Mouse (Mus musculus): ENCODE data around the gene Gm10401.

DNA sequence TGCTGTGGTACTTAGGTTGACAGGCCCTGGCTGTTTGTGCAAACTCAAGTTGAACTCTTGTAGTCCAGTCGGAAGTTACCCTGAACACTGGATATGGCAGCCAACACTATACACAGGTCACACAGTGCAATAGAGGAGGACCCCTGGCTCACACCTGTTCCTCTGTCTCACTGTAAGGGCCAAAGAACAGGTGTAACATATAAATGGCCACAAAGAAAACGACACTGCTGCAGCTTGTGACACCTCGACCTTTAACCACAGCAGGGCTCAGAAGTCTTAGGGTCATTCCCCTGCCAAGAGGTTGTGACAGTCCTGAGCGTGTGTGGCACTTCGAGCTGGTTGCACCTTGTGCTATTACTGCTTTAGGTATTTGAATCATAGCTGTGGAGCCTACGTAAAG, 2.4 kb upstream of the Gm10401 start:
- TF ChIP-seq CTCF (conservative IDR thresholded peaks at IDR 0.05 in 1 of 2, IDR thresholded peaks at IDR 0.05 in 1 of 2; ENCODE audit: low read depth in 2 of 2, low read length in 2 of 2) (no peak), EP300 (IDR thresholded peaks at IDR 0.05; ENCODE audit: low read length) (no peak), MAFK (IDR thresholded peaks at IDR 0.05; ENCODE audit: insufficient replicate concordance, low read length) (no peak)
